Mouse (Mus musculus) hematopoietic stem cell, adult 5-6 weeks (primary cell): ENCODE results near the gene Gdf7. TPM values are rescaled to one million over a fixed set of nuclear protein-coding genes. Genes with fewer than 3 reads are reported as not detected.

Experiments
- ATAC-seq, 2 experiments: fragments of 125-278 bp in 1 of 2; replicated peaks in 1 of 2; 2 replicates each; pipeline ENCODE4 v1.8.0; 2016 to 2017; ENCODE audit warnings: inconsistent platforms in 2 of 2, mild to moderate bottlenecking in 2 of 2, moderate number of reproducible peaks in 2 of 2, low read depth in 1 of 2, moderate TSS enrichment in 1 of 2; ENCODE audit not compliant: low FRiP score in 2 of 2, poor library complexity in 2 of 2, severe bottlenecking in 2 of 2, insufficient read depth in 1 of 2, low TSS enrichment in 1 of 2
- total RNA-seq: library from RNA; stranded (forward); fragments of 172-1452, 232-1000 nt; gene quantifications from 2 replicates; pipeline ENCODE4 v1.2.3, GENCODE M21; 2017

Gdf7 gene
- total RNA-seq, 1 experiment from 2014 or later, result not detected

GRCm38 (mm10) chr12:8273471-8274171 is 28.1 kb downstream of the Gdf7 start:
- ATAC-seq, result no peak

- no peak for ATAC-seq
Measured at GRCm38 (mm10) chr12:8271405-8271804, 30.3 kb downstream of the Gdf7 start.

- peak; percentile 87 to 92 for ATAC-seq
Measured at GRCm38 (mm10) chr12:8269627-8270026, 32.1 kb downstream of the Gdf7 start.

- ATAC-seq, result no peak
Measured at GRCm38 (mm10) chr12:8266311-8266710, 35.4 kb downstream of the Gdf7 start.

- ATAC-seq, result 0 out of 4 replicates have a peak, but pooled peaks of 1 of the 2 experiments have one; percentile 65
Measured at GRCm38 (mm10) chr12:8260297-8260696, 41.5 kb downstream of the Gdf7 start.

Other genes starting within 250 kb of the Gdf7 start
- gene Ldah, start 93.8 kb downstream of the Gdf7 start, total RNA-seq, result 43.9 and 46.1 TPM in 2 replicates
- 7.7 and 10.5 TPM in 2 replicates for gene Hs1bp3, start 11.5 kb upstream of the Gdf7 start, total RNA-seq
- gene Rhob, start 198.1 kb upstream of the Gdf7 start, total RNA-seq, result 66.2 and 68.6 TPM in 2 replicates